Mouse (Mus musculus): ENCODE measurements around the gene Xpo6.

The Xpo6 gene

DNA sequence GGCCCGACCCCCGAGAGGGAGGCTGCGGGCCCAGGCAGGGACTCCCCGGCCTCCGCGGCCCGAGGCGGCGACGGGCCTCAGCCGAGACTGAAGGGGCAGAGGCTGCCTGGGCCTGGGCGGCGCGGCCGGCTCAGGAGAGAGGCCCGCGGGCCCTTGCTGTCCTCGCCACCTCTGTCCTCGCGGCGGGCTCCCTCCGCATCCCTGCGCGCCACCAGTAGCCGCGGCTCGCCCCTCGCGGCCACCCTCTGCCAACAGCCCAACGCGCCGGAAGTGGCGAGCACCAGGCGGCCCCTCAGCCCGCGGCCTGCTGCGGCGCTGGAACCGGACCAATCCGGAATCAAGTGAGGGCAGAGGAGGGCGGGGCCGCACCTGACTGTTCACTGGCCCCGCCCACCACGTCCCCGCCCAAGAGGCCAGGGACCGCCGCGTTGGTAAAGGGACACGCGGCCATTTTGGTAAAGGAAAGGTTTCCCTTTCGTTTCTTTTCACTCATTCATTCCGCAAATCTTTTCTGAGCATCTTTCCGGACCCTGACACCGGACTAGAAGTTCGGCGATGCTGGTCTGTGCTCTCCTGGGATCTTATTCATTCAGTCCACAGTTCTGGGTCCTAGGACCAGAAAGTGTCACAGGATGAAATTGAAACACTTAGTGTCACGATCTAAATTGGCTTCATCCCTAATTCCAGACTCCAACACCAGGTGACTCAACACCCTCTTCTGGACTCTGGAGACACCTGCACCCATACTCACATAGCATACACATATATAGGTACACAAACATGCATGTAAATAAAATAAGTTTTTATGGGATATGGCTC lies at the start of gene Xpo6:
Xpo6 (minus strand) TSS at position 324 of the 819 bp plus-strand sequence.
- DNase-seq: peak; percentile 95

DNA sequence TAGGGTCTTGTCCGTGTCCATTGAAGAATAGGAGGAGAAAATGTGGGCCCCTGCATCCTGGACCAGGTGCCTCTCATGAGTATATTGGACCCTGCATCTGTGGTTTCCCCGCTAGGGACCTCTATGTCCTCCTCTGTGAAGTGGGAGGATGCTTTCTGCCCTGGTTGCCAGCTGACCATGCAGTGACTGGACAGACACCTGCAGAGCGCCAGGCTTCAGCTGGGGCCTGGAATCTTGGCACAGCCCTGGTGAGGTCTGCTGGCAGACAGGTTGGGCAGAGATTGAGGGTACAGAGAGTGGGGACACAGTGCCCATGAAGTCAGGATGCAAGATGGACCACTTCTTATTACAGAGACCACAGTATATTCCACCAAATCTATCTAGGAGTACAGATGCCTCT lies 49.7 kb upstream of the Xpo6 start:
- DNase-seq: no peak

DNA sequence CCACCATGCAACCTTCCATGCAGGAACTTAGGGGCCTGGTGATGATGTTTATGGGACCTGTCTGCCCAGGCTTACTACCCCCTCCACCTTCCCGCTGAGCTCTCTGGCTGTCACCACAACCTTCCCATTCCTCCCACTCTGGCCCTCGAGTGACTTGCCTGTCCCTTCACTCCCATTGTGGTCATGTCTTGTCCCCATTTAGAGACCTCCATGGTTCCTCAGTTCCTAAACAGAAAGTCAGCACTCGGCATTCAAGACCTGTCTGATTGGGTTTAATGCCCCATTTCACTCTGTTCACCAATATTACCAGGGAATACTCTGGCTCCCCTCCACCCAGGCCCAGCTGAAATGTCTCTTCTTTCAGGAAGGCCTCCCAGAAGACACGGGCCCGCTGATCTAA lies 48.8 kb upstream of the Xpo6 start:
- DNase-seq: no peak

GRCm38 (mm10) chr7:126248641-126249141 lies 48.4 kb upstream of the Xpo6 start:
- no peak for DNase-seq

DNA sequence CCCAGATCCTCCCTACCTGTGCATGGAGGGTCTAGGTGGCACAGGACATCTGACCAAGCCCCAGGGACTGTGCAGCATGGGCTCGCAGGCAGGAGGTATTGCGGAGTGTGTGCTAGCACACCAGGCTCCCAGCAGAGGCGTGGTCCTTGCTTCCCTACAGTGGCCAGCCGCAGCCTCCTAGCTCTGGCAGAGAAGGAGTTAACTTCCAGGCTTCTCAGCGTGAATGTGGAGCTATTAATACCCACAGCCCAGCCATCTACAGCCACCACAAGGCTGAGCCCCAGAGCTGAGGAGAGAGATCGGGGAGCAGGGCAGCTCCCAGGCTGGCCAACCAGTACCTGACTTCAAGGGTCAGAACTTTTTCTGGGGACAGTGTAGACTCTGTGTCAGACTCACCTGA lies 47.8 kb upstream of the Xpo6 start:
- DNase-seq: no peak

- DNase-seq: no peak
Observed at GRCm38 (mm10) chr7:126244168-126244750, 44.0 kb upstream of the Xpo6 start.

DNA sequence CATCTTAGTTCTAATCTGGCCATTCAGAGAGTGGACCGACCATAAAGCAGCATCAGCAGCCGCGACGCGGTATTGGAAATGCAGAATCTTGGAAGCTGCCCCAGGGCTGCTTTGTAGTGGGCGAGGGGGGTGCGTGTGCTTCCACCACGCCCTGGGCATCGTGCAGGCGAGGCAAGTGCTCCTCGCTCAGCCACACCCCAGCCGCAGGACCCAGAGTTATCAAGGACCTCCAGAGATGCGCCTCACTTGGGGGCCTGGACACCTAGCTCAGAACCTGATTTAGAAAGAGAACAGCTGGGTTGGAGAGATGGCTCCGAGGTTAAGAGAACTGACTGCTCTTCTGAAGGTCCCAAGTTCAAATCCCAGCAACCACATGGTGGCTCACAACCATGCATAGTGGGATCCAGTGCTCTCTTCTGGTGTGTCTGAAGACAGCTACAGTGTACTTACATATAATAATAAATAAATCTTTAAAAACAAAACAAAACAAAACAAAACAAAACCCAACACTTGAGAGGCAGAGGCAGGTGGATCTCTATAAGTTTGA lies 40.6 kb upstream of the Xpo6 start:
- no peak for DNase-seq

- no peak for DNase-seq
Observed at GRCm38 (mm10) chr7:126236794-126237192, 36.5 kb upstream of the Xpo6 start.

DNA sequence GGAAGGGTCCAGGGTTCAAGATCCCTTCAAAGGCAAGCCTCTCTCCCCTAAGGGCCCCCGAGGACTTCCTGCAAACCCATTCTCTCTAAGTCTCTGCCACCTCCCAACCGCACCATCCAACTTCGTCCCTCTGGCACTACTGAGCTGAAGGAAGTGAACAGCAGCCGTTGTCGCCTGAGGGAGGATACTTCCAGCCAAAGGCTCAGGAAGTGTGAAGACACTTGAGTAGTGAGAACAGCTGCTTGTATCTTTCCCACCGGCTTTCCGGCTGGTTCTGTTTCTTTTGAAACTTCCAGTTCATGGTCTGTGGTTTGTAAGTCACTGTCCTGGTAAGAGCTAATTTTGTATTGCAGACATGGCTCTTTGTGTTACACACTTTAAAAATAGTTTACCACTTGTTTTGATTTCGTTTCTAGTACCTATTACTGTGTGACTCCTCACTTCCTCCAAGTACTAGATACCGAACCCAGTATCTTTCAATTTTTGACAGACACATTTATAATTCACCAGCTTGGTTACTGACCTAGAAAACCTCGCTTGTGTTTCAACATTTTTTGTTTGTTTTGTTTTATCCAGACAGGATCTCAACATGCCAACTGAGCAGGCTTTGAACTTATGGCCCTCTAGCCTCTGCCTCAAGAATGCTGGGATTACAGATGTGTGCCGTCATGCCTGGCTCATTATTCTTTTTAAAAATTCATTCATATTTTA lies 35.9 kb upstream of the Xpo6 start:
- no peak for DNase-seq

DNA sequence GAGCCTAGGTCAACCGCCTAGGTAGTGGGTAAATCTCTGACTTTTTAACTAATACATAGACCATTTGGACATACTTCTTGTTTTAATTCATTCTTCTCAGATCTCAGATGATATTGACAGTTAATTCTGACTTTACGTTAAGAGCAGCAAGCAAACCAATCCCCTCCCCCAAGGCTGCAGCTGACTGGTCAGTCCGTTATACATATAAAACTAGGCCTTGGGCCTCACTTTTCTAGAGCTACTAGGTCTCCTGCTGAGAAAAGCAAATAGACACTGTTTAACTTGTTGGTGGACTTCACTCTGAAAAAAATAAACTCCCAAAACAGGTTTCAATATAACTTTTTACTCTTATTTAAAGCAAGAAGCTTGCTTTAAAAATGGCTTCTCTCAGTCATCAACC lies 34.3 kb upstream of the Xpo6 start:
- no peak for DNase-seq

- DNase-seq: no peak
Observed at GRCm38 (mm10) chr7:126232345-126233071, 32.2 kb upstream of the Xpo6 start.

- no peak for DNase-seq
Observed at GRCm38 (mm10) chr7:126230357-126231148, 30.3 kb upstream of the Xpo6 start.

DNA sequence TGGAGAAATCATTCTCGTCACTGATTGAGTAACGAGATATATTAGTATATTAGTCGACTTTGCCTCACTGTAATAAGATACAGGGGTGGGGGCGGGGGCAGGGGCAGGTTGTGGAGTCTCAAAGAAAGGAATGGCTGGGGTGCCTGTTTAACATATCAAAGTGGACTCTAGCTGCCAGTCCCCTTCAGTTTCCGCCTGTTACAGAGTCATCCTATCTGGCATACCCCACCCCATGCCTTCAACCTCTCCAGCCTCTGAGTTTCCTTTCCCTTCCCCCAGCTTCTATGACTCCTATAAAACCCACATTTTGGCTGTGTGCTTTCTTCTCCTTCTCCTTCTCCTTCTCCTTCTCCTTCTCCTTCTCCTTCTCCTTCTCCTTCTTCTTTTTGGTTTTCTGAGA lies 25.8 kb upstream of the Xpo6 start:
- no peak for DNase-seq

- DNase-seq: no peak
Observed at GRCm38 (mm10) chr7:126222753-126223152, 22.5 kb upstream of the Xpo6 start.

DNA sequence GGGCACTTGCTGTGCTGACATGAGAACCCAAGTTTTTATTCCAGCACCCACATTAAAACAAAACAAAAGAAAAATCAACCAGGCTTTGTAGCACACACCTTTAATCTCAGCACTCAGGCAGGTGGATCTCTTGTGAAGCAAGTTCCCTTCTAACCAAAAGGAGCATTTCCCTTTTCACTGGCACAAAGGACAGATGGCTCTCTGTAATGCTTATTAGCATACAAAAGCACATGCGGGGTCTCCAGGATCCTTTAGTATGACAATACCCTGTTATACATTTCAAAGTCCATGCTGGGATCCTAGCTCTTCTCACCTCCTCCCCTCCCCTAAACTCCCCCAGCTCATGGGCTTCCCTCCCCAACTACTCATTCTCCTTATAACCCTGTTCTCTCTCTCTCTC lies 20.3 kb upstream of the Xpo6 start:
- DNase-seq: no peak

- DNase-seq: no peak
Observed at GRCm38 (mm10) chr7:126218311-126218710, 18.0 kb upstream of the Xpo6 start.

DNA sequence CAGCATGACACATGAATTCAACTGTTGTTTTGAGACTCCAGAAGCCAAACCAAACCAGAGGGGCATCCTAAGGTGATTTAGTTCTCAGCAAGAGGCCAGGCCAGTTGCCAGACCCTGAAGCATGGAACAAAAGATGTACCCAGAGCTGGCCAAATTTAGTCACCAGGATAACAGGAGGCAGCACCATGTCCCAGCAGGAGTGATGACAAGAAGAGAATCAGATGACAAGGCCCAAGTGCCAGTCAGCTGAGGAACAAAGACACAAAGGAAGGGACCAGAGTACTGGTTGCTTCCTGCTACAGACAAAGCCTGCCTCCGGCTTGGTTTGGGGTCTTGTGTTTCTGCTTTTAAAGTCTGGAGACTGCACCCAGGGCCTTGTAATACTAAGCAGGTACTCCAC lies 16.6 kb upstream of the Xpo6 start:
- no peak for DNase-seq

DNA sequence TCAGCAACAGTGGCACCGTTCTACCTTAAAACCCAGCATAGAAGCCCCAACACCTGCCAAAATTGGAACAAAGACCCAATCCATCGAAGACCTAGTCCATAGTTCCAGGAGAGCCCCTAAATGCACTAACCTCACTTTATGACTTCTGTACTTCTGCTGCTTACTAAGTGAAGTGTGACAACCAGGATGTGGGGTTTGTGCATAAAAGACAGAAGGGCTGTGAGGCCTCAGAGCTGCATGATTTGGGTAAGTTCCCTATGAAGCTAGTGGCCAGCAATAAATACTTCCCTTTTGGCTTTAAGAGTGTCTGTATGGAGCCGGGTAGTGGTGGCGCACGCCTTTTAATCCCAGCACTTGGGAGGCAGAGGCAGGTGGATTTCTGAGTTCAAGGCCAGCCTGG lies 10.6 kb upstream of the Xpo6 start:
- DNase-seq: no peak

DNA sequence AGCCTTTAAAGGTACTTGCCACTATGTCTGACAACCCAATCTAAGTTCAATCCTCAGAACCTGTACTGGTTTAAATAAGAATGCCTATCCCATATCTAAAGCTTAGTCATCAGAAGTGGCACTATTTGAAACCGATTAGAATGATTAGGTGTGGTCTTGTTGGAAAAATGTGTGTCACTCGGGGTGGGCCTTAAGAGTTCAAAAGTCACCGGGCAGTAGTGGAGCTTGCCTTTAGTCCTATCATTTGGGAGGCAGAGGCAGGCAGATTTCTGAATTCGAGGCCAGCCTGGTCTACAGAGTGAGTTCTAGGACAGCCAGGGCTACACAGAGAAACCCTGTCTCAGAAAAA lies 670 bp upstream of the Xpo6 start:
- no peak for DNase-seq

- DNase-seq: peak; percentile 40
Observed at GRCm38 (mm10) chr7:126199691-126200102, 604 bp downstream of the Xpo6 start.

- no peak for DNase-seq
Observed at GRCm38 (mm10) chr7:126198926-126199325, 1.4 kb downstream of the Xpo6 start.

- DNase-seq: no peak
Observed at GRCm38 (mm10) chr7:126194175-126194574, 6.1 kb downstream of the Xpo6 start.

Measured in kidney, adult 18-20 months (tissue).